20 mouse cellular contexts compared by ENCODE assay signal in genomic region chr4:83170741-83171140, GRCm38 (mm10).
A peak's percentile ranks its signal among the peaks of the same experiment; 100 is the strongest.
DNase-seq lines count a peak whose midpoint lies in the region; ATAC-seq and TF ChIP-seq lines count a peak whose summit lies in the region.
"Had no signal": no experiment of that assay in that cellular context is flagged by ENCODE, and none has a peak within 500 bp of the region (broad histone marks: within the 10 kb centered on the region; RNA-seq: fewer than 3 reads in every experiment).

No protein-coding gene starts in this region.

- H3K27ac ChIP-seq in kidney, embryonic 15.5 days = peak overlapping the region; percentile 34; the same call in 1 of the 2 replicates
- no peak overlapping the region for H3K27ac ChIP-seq in midbrain, embryonic 11.5 days (ENCODE audit: low read depth, low read length)
- H3K27ac ChIP-seq in midbrain, postnatal 0 days (ENCODE audit: low read depth, low read length) = no peak overlapping the region
- H3K27ac ChIP-seq in embryonic facial prominence, embryonic 10.5 days (replicated peaks) = peak overlapping the region; percentile 61
- 0 out of 2 replicates have a peak overlapping the region, but pooled peaks have one; percentile 35 for H3K27ac ChIP-seq in limb, embryonic 12.5 days
- H3K27ac ChIP-seq: heart, adult 2 months; neural tube, embryonic 13.5 days had no signal

- no peaks in the 10 kb centered on the region for H3K36me3 ChIP-seq in kidney, embryonic 15.5 days
- H3K36me3 ChIP-seq in midbrain, embryonic 11.5 days (ENCODE audit: control insufficient read depth, insufficient read depth, low read length) = no peaks in the 10 kb centered on the region; the same call in 1 of the 2 replicates
- H3K36me3 ChIP-seq in midbrain, postnatal 0 days (ENCODE audit: insufficient read depth, low read length) = no peaks in the 10 kb centered on the region
- H3K36me3 ChIP-seq in embryonic facial prominence, embryonic 10.5 days (replicated peaks) = no peaks in the 10 kb centered on the region
- H3K36me3 ChIP-seq in limb, embryonic 12.5 days = no peaks in the 10 kb centered on the region
- H3K36me3 ChIP-seq: forebrain, embryonic 15.5 days; neural tube, embryonic 13.5 days had no signal

- H3K9me3 ChIP-seq in kidney, embryonic 15.5 days (replicated peaks) = no peaks in the 10 kb centered on the region
- H3K9me3 ChIP-seq in midbrain, embryonic 11.5 days (ENCODE audit: control insufficient read depth, low read length) = no peaks in the 10 kb centered on the region
- H3K9me3 ChIP-seq in midbrain, postnatal 0 days (ENCODE audit: low read length) = no peaks in the 10 kb centered on the region
- H3K9me3 ChIP-seq in embryonic facial prominence, embryonic 10.5 days = no peaks in the 10 kb centered on the region
- H3K9me3 ChIP-seq in limb, embryonic 12.5 days = no peaks in the 10 kb centered on the region
- H3K9me3 ChIP-seq: forebrain, embryonic 15.5 days; neural tube, embryonic 13.5 days had no signal

- WGBS in kidney, embryonic 15.5 days = 29% methylated on average over 9 of the region's 9 CpGs
- 42% methylated on average over 9 of the region's 9 CpGs for WGBS in midbrain, embryonic 11.5 days
- 51% methylated on average over 9 of the region's 9 CpGs for WGBS in midbrain, postnatal 0 days
- WGBS in embryonic facial prominence, embryonic 10.5 days = 40% methylated on average over 9 of the region's 9 CpGs
- 51% methylated on average over 9 of the region's 9 CpGs for WGBS in limb, embryonic 12.5 days

- ATAC-seq in kidney, embryonic 15.5 days (replicated peaks; ENCODE audit: low FRiP score) = no peak
- no peak for ATAC-seq in midbrain, embryonic 11.5 days (ENCODE audit: low FRiP score)
- no peak for ATAC-seq in midbrain, postnatal 0 days (ENCODE audit: low FRiP score)
- no peak for ATAC-seq in limb, embryonic 12.5 days (ENCODE audit: insufficient number of reproducible peaks, insufficient read depth, low FRiP score, low TSS enrichment, low read depth)
- ATAC-seq: forebrain, embryonic 15.5 days; inflammation-experienced regulatory T-cells, adult 6 months; liver, postnatal 0 days had no signal

- H3K9ac ChIP-seq in kidney, embryonic 15.5 days = no peak overlapping the region
- H3K9ac ChIP-seq in midbrain, embryonic 11.5 days (ENCODE audit: low read length) = no peak overlapping the region
- H3K9ac ChIP-seq in midbrain, postnatal 0 days (replicated peaks; ENCODE audit: low read length, poor library complexity, severe bottlenecking) = no peak overlapping the region
- no peak overlapping the region for H3K9ac ChIP-seq in limb, embryonic 12.5 days (replicated peaks)
- H3K9ac ChIP-seq: forebrain, embryonic 15.5 days; liver, postnatal 0 days; neural tube, embryonic 13.5 days had no signal

- H3K27me3 ChIP-seq in kidney, embryonic 15.5 days = no peaks in the 10 kb centered on the region
- no peaks in the 10 kb centered on the region for H3K27me3 ChIP-seq in midbrain, embryonic 11.5 days (ENCODE audit: control insufficient read depth, insufficient read depth, low read length)
- H3K27me3 ChIP-seq in midbrain, postnatal 0 days (ENCODE audit: insufficient read depth, low read length) = no peaks in the 10 kb centered on the region
- no peaks in the 10 kb centered on the region for H3K27me3 ChIP-seq in embryonic facial prominence, embryonic 10.5 days (replicated peaks; ENCODE audit: low read depth, poor library complexity, severe bottlenecking)
- H3K27me3 ChIP-seq in limb, embryonic 12.5 days = no peaks in the 10 kb centered on the region
- H3K27me3 ChIP-seq: forebrain, embryonic 15.5 days; neural tube, embryonic 13.5 days had no signal

- no peak overlapping the region for H3K4me2 ChIP-seq in kidney, embryonic 15.5 days
- no peak overlapping the region for H3K4me2 ChIP-seq in midbrain, embryonic 11.5 days
- no peak overlapping the region for H3K4me2 ChIP-seq in midbrain, postnatal 0 days (ENCODE audit: low read depth, low read length, poor library complexity, severe bottlenecking)
- no peak overlapping the region for H3K4me2 ChIP-seq in limb, embryonic 12.5 days
- H3K4me2 ChIP-seq: forebrain, embryonic 15.5 days; neural tube, embryonic 13.5 days had no signal

- TF ChIP-seq CTCF in midbrain, postnatal 0 days (IDR thresholded peaks at IDR 0.05) = no peak

- no peak overlapping the region for H3K4me3 ChIP-seq in kidney, embryonic 15.5 days (replicated peaks)
- H3K4me3 ChIP-seq in midbrain, embryonic 11.5 days (ENCODE audit: low read depth, low read length) = no peak overlapping the region
- no peak overlapping the region for H3K4me3 ChIP-seq in midbrain, postnatal 0 days (ENCODE audit: low read depth, low read length)
- H3K4me3 ChIP-seq in embryonic facial prominence, embryonic 10.5 days = no peak overlapping the region
- H3K4me3 ChIP-seq in limb, embryonic 12.5 days (replicated peaks) = no peak overlapping the region
- H3K4me3 ChIP-seq: erythroblast, embryonic 14.5 days; forebrain, embryonic 15.5 days; heart, adult 2 months; neural tube, embryonic 13.5 days had no signal

- H3K4me1 ChIP-seq in kidney, embryonic 15.5 days = peaks cover 21% of the 10 kb centered on the region
- H3K4me1 ChIP-seq in midbrain, embryonic 11.5 days (ENCODE audit: control insufficient read depth, insufficient read depth, low read length) = no peaks in the 10 kb centered on the region
- H3K4me1 ChIP-seq in midbrain, postnatal 0 days (ENCODE audit: insufficient read depth, low read length) = no peaks in the 10 kb centered on the region
- H3K4me1 ChIP-seq in embryonic facial prominence, embryonic 10.5 days = peaks cover 25% of the 10 kb centered on the region
- peaks cover 18% of the 10 kb centered on the region for H3K4me1 ChIP-seq in limb, embryonic 12.5 days (replicated peaks)
- H3K4me1 ChIP-seq: neural tube, embryonic 13.5 days had no signal

- DNase-seq in kidney, postnatal 25 days = no peak
- peak; percentile 72 for DNase-seq in midbrain, embryonic 11.5 days (ENCODE audit: low spot score, missing footprints)
- DNase-seq in midbrain, postnatal 0 days (ENCODE audit: low spot score) = no peak
- peak; percentile 60 for DNase-seq in embryonic facial prominence, embryonic 10.5 days (ENCODE audit: low spot score)
- no peak for DNase-seq in lung, postnatal 25 days (ENCODE audit: low spot score)
- DNase-seq in liver = no peak
- DNase-seq: adrenal gland, adult 8-10 months; cerebellum, adult 9-10 months; gastrocnemius, postnatal 25 days; heart, adult 2 months; liver, postnatal 0 days; lung, postnatal 10 days; right cerebral cortex, postnatal 25 days; thymus, adult 18-20 months had no signal

Comparison
In these comparisons a context has a peak if more than half of its experiments do, and no peak if none do; other contexts are left out.
1. DNase-seq: peak in midbrain, embryonic 11.5 days (single experiment) and embryonic facial prominence, embryonic 10.5 days (single experiment); none in kidney, postnatal 25 days (0 of 2), midbrain, postnatal 0 days (single experiment), lung, postnatal 25 days (single experiment) and liver (single experiment).
2. H3K27ac ChIP-seq: peak in kidney, embryonic 15.5 days (single experiment), embryonic facial prominence, embryonic 10.5 days (single experiment) and limb, embryonic 12.5 days (single experiment); none in midbrain, embryonic 11.5 days (single experiment) and midbrain, postnatal 0 days (single experiment).